Mouse (Mus musculus): ENCODE measurements around the gene Vmn2r56. TPM values are rescaled to one million over a fixed set of nuclear protein-coding genes. Genes with fewer than 3 reads are reported as not detected.
"Not testable (repeated sequence)": the region's sequence is repeated elsewhere in the genome, so short reads cannot be mapped to it uniquely, and the experiment has no call there.

The Vmn2r56 gene
- 0.08 TPM in 1 of 2 replicates, not detected in the other for polyA plus RNA-seq (2014; fragmentation: Nextera tagmentation; extraction: Ambion mirVana)

- H3K9me3 ChIP-seq (ENCODE audit: control insufficient read depth, low read length), result no peaks in the 10 kb centered on the region; the same call in 1 of the 2 replicates
- no peak within 1 kb of the TSS for H3K4me2 ChIP-seq (ENCODE audit: low read depth, low read length)
- WGBS, result 61% methylated on average over 1 of the region's 1 CpGs
- H3K9ac ChIP-seq (replicated peaks; ENCODE audit: low read depth, low read length), result no peak within 1 kb of the TSS
- H3K27me3 ChIP-seq (ENCODE audit: control insufficient read depth, insufficient read depth, low read length), result no peaks in the 10 kb centered on the region
- H3K4me1 ChIP-seq (ENCODE audit: control insufficient read depth, insufficient read depth, low read length), result no peaks in the 10 kb centered on the region
- H3K36me3 ChIP-seq (ENCODE audit: control insufficient read depth, insufficient read depth, low read length), result no peaks in the 10 kb centered on the region
- no peak for ATAC-seq (ENCODE audit: low read depth)
- H3K4me3 ChIP-seq (ENCODE audit: low read depth, low read length), result no peak within 1 kb of the TSS
- no peak within 1 kb of the TSS for H3K27ac ChIP-seq (ENCODE audit: low read depth, low read length)
These were observed at the start of gene Vmn2r56 for GRCm38 (mm10) chr7:12734904-12735303. Vmn2r56 (minus strand) TSS chr7:12735004.

GRCm38 (mm10) chr7:12780151-12780830 lies 45.5 kb upstream of the Vmn2r56 start:
- Histone ChIP-seq H3K4me2 (ENCODE audit: low read depth, low read length) (peak overlapping the region; percentile 72), H3K9ac (replicated peaks; ENCODE audit: low read depth, low read length) (peak overlapping the region; percentile 70), H3K27ac (ENCODE audit: low read depth, low read length) (no peak overlapping the region), H3K9me3 (ENCODE audit: control insufficient read depth, low read length) (no peaks in the 10 kb centered on the region), H3K4me1 (ENCODE audit: control insufficient read depth, insufficient read depth, low read length) (peaks cover 8% of the 10 kb centered on the region; the same call in 1 of the 2 replicates), H3K27me3 (ENCODE audit: control insufficient read depth, insufficient read depth, low read length) (no peaks in the 10 kb centered on the region), H3K4me3 (ENCODE audit: low read depth, low read length) (peak overlapping the region; percentile 50), H3K36me3 (ENCODE audit: control insufficient read depth, insufficient read depth, low read length) (peaks cover 1% of the 10 kb centered on the region; the same call in 1 of the 2 replicates)
- under 1% methylated on average over 57 of the region's 57 CpGs for WGBS
- ATAC-seq (ENCODE audit: low read depth), result peak; percentile 97

DNA sequence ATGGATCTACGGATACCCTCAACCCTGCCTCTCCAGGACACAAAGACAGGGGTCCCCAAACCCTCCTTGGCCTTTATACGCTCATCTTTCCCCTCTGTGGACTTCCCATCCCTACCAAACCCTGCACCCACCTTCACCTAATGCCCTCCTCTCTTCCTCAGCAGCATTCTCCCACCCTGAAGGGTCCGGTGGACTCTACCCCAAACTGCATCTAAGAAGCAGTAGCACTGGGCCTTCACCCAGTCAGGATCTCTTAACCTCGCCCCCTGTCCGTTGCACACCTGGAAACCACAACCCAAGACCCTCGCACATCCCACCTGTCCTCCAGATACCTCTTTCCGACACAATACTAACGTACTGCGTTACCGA lies 45.0 kb upstream of the Vmn2r56 start:
- peak overlapping the region; percentile 50 for H3K4me3 ChIP-seq (ENCODE audit: low read depth, low read length)
- peak overlapping the region; percentile 72 for H3K4me2 ChIP-seq (ENCODE audit: low read depth, low read length)
- H3K9ac ChIP-seq (replicated peaks; ENCODE audit: low read depth, low read length), result peak overlapping the region; percentile 70
- H3K27me3 ChIP-seq (ENCODE audit: control insufficient read depth, insufficient read depth, low read length), result no peaks in the 10 kb centered on the region
- WGBS, result 19% methylated on average over 10 of the region's 10 CpGs
- no peaks in the 10 kb centered on the region for H3K9me3 ChIP-seq (ENCODE audit: control insufficient read depth, low read length)
- peaks cover 8% of the 10 kb centered on the region; the same call in 1 of the 2 replicates for H3K4me1 ChIP-seq (ENCODE audit: control insufficient read depth, insufficient read depth, low read length)
- H3K36me3 ChIP-seq (ENCODE audit: control insufficient read depth, insufficient read depth, low read length), result peaks cover 6% of the 10 kb centered on the region; the same call in 1 of the 2 replicates
- no peak overlapping the region for H3K27ac ChIP-seq (ENCODE audit: low read depth, low read length)
- no peak for ATAC-seq (ENCODE audit: low read depth)

DNA sequence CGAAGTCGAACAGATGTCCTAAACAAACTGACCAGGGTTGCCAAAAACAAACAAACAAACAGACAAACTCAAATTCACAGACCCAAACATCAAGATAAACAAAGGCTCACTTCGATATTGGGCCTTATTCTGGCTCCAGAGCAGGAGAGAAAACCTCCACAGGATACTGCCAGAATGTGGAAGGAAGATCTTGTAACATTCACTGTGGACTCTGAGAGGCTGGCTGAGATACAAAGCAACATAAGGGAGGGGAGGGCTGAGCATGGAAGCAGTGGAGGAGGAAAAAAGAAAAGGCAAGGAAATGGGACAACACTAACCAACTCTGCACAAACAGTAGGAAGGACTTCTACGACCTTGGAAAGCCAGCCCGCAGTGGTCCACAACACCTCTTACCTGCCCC lies 44.3 kb upstream of the Vmn2r56 start:
- WGBS, result 95% methylated on average over 5 of the region's 5 CpGs
- Histone ChIP-seq H3K36me3 (ENCODE audit: control insufficient read depth, insufficient read depth, low read length) (peaks cover 13% of the 10 kb centered on the region), H3K9ac (replicated peaks; ENCODE audit: low read depth, low read length) (peak overlapping the region; percentile 70; the same call in 1 of the 2 replicates), H3K4me2 (ENCODE audit: low read depth, low read length) (peak overlapping the region; percentile 72), H3K27ac (ENCODE audit: low read depth, low read length) (no peak overlapping the region), H3K27me3 (ENCODE audit: control insufficient read depth, insufficient read depth, low read length) (no peaks in the 10 kb centered on the region), H3K4me3 (ENCODE audit: low read depth, low read length) (no peak overlapping the region; the same call in 1 of the 2 replicates), H3K9me3 (ENCODE audit: control insufficient read depth, low read length) (no peaks in the 10 kb centered on the region), H3K4me1 (ENCODE audit: control insufficient read depth, insufficient read depth, low read length) (peaks cover 8% of the 10 kb centered on the region; the same call in 1 of the 2 replicates)
- no peak for ATAC-seq (ENCODE audit: low read depth)

GRCm38 (mm10) chr7:12774606-12775005 lies 39.8 kb upstream of the Vmn2r56 start:
- H3K4me1 ChIP-seq (ENCODE audit: control insufficient read depth, insufficient read depth, low read length), result peaks cover 5% of the 10 kb centered on the region; the same call in 1 of the 2 replicates
- no peak overlapping the region for H3K27ac ChIP-seq (ENCODE audit: low read depth, low read length)
- H3K9me3 ChIP-seq (ENCODE audit: control insufficient read depth, low read length), result no peaks in the 10 kb centered on the region
- ATAC-seq (ENCODE audit: low read depth), result no peak
- WGBS, result 96% methylated on average over 1 of the region's 1 CpGs
- no peaks in the 10 kb centered on the region for H3K27me3 ChIP-seq (ENCODE audit: control insufficient read depth, insufficient read depth, low read length)
- H3K36me3 ChIP-seq (ENCODE audit: control insufficient read depth, insufficient read depth, low read length), result peaks cover 30% of the 10 kb centered on the region
- no peak overlapping the region for H3K4me2 ChIP-seq (ENCODE audit: low read depth, low read length)
- no peak overlapping the region for H3K4me3 ChIP-seq (ENCODE audit: low read depth, low read length)
- H3K9ac ChIP-seq (replicated peaks; ENCODE audit: low read depth, low read length), result no peak overlapping the region

- H3K9me3 ChIP-seq (ENCODE audit: control insufficient read depth, low read length), result no peaks in the 10 kb centered on the region
- 93% methylated on average over 9 of the region's 9 CpGs for WGBS
- no peak overlapping the region for H3K9ac ChIP-seq (replicated peaks; ENCODE audit: low read depth, low read length)
- ATAC-seq (ENCODE audit: low read depth), result no peak
- peaks cover 35% of the 10 kb centered on the region for H3K36me3 ChIP-seq (ENCODE audit: control insufficient read depth, insufficient read depth, low read length)
- H3K4me3 ChIP-seq (ENCODE audit: low read depth, low read length), result no peak overlapping the region
- H3K27me3 ChIP-seq (ENCODE audit: control insufficient read depth, insufficient read depth, low read length), result no peaks in the 10 kb centered on the region
- H3K27ac ChIP-seq (ENCODE audit: low read depth, low read length), result no peak overlapping the region
- H3K4me1 ChIP-seq (ENCODE audit: control insufficient read depth, insufficient read depth, low read length), result no peaks in the 10 kb centered on the region
- H3K4me2 ChIP-seq (ENCODE audit: low read depth, low read length), result no peak overlapping the region
These were observed 39.3 kb upstream of the Vmn2r56 start for GRCm38 (mm10) chr7:12774111-12774510.

GRCm38 (mm10) chr7:12749431-12750198 lies 14.8 kb upstream of the Vmn2r56 start:
- no peaks in the 10 kb centered on the region for H3K9me3 ChIP-seq (ENCODE audit: control insufficient read depth, low read length)
- H3K4me2 ChIP-seq (ENCODE audit: low read depth, low read length), result no peak overlapping the region
- no peak overlapping the region for H3K4me3 ChIP-seq (ENCODE audit: low read depth, low read length)
- peak; percentile 66; the same call in 1 of the 2 replicates for ATAC-seq (ENCODE audit: low read depth)
- no peak overlapping the region for H3K9ac ChIP-seq (replicated peaks; ENCODE audit: low read depth, low read length)
- H3K36me3 ChIP-seq (ENCODE audit: control insufficient read depth, insufficient read depth, low read length), result no peaks in the 10 kb centered on the region
- 69% methylated on average over 24 of the region's 24 CpGs for WGBS
- H3K27me3 ChIP-seq (ENCODE audit: control insufficient read depth, insufficient read depth, low read length), result no peaks in the 10 kb centered on the region
- no peaks in the 10 kb centered on the region for H3K4me1 ChIP-seq (ENCODE audit: control insufficient read depth, insufficient read depth, low read length)
- no peak overlapping the region for H3K27ac ChIP-seq (ENCODE audit: low read depth, low read length)

GRCm38 (mm10) chr7:12684903-12685302 lies 49.9 kb downstream of the Vmn2r56 start, which contains the start of gene Vmn2r55:
Vmn2r55 (minus strand) TSS chr7:12685003.
- H3K36me3 ChIP-seq (ENCODE audit: control insufficient read depth, insufficient read depth, low read length); ATAC-seq (ENCODE audit: low read depth); H3K27me3 ChIP-seq (ENCODE audit: control insufficient read depth, insufficient read depth, low read length); H3K4me3 ChIP-seq (ENCODE audit: low read depth, low read length); H3K27ac ChIP-seq (ENCODE audit: low read depth, low read length); H3K9ac ChIP-seq (replicated peaks; ENCODE audit: low read depth, low read length); H3K4me1 ChIP-seq (ENCODE audit: control insufficient read depth, insufficient read depth, low read length); H3K9me3 ChIP-seq (ENCODE audit: control insufficient read depth, low read length); H3K4me2 ChIP-seq (ENCODE audit: low read depth, low read length): not testable (repeated sequence)
- WGBS, result 89% methylated on average over 3 of the region's 3 CpGs

DNA sequence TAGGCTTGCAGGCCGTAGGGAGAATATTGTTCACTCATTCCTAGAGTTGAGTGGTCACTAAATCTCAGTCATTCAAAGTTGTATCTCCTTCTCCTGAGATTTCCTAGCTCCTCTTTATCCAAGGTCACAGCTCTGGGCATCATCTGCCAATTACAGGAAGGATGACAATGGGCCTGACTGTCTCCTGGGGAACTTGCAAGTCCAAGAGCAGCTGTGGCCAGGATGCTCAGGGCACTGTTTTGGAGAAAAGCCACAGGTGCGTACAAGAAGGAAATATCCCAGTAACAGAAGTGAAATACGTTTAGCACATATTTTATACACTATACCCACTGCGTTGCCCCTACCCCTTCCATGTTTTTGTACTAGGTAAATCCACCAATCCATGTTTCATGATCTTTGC lies 94.6 kb downstream of the Vmn2r56 start, which contains the start of gene Vmn2r54:
Gene Vmn2r54 (minus strand): TSS at position 101 of the 400 bp plus-strand sequence.
- H3K27me3 ChIP-seq (ENCODE audit: control insufficient read depth, insufficient read depth, low read length); ATAC-seq (ENCODE audit: low read depth); H3K4me3 ChIP-seq (ENCODE audit: low read depth, low read length); H3K9me3 ChIP-seq (ENCODE audit: control insufficient read depth, low read length); H3K27ac ChIP-seq (ENCODE audit: low read depth, low read length); H3K36me3 ChIP-seq (ENCODE audit: control insufficient read depth, insufficient read depth, low read length); H3K4me2 ChIP-seq (ENCODE audit: low read depth, low read length); H3K4me1 ChIP-seq (ENCODE audit: control insufficient read depth, insufficient read depth, low read length); H3K9ac ChIP-seq (replicated peaks; ENCODE audit: low read depth, low read length): not testable (repeated sequence)
- WGBS, result 76% methylated on average over 3 of the region's 4 CpGs
